Mouse (Mus musculus) olfactory bulb, adult 2 months (tissue): ENCODE measurements around the gene Borcs5. TPM values are rescaled to one million over a fixed set of nuclear protein-coding genes. Genes with fewer than 3 reads are reported as not detected.

Experiments used
- H3K27ac ChIP-seq: fragments of 200-500 bp; 2 replicates; pipeline ENCODE4 v1.5.1; 2012; ENCODE audit warnings: low read depth, low read length; ENCODE audit not compliant: insufficient read depth
- H3K4me1 ChIP-seq: fragments of 200-500 bp; 2 replicates; pipeline ENCODE4 v1.6.1; 2012; ENCODE audit warnings: low read length; ENCODE audit not compliant: control insufficient read depth, insufficient read depth
- H3K4me3 ChIP-seq: fragments of 200-500 bp; 2 replicates; pipeline ENCODE4 v1.5.1; 2012; ENCODE audit warnings: mild to moderate bottlenecking, low read depth, low read length, moderate library complexity; ENCODE audit not compliant: insufficient read depth
- CTCF ChIP-seq: fragments of 200-500 bp; IDR thresholded peaks from 2 replicates; pipeline ENCODE4 v1.5.1; 2012; ENCODE audit warnings: low read depth, mild to moderate bottlenecking, low read length, moderate library complexity; ENCODE audit not compliant: insufficient read depth
- POLR2A ChIP-seq: fragments of 200-500 bp; IDR thresholded peaks from 2 replicates; pipeline ENCODE4 v1.6.1; 2012; ENCODE audit warnings: mild to moderate bottlenecking, low read depth, low read length, moderate library complexity; ENCODE audit not compliant: insufficient read depth
- WGBS: fragments of 180-500 bp; shearing (Covaris S2); methylation state at CpG from one replicate; pipeline ENCODE4 v1.1.7; 2018; 5-methylcytosine and 5-hydroxymethylcytosine counted together
- polyA plus RNA-seq: library from polyadenylated mRNA; stranded (reverse); fragments of >200 nt; gene quantifications from 2 replicates; pipeline ENCODE4 v1.2.4, GENCODE M21; 2012; ENCODE audit warnings: low replicate concordance; ENCODE audit not compliant: missing spikeins, insufficient read depth, insufficient read length

Borcs5 gene
- polyA plus RNA-seq, 1 experiment: not detected

GRCm38 (mm10) chr6:134733800-134734221 is 94.5 kb downstream of the Borcs5 start:
- 68% methylated on average over 5 of the region's 5 CpGs for WGBS
- Histone ChIP-seq H3K27ac (no peak overlapping the region), H3K4me1 (no peaks in the 10 kb centered on the region), H3K4me3 (no peak overlapping the region)
- TF ChIP-seq POLR2A (no peak), CTCF (no peak)

GRCm38 (mm10) chr6:134736853-134737252 is 97.5 kb downstream of the Borcs5 start:
- WGBS: 41% methylated on average over 3 of the region's 3 CpGs
- TF ChIP-seq POLR2A: no peak
- no peak for TF ChIP-seq CTCF
- H3K4me1 ChIP-seq: no peaks in the 10 kb centered on the region
- H3K4me3 ChIP-seq: no peak overlapping the region
- no peak overlapping the region for H3K27ac ChIP-seq

GRCm38 (mm10) chr6:134743568-134743967 is 104.3 kb downstream of the Borcs5 start:
- TF ChIP-seq POLR2A (no peak), CTCF (no peak)
- Histone ChIP-seq H3K27ac (no peak overlapping the region), H3K4me1 (no peaks in the 10 kb centered on the region), H3K4me3 (no peak overlapping the region)

- Histone ChIP-seq H3K4me1 (no peaks in the 10 kb centered on the region), H3K27ac (no peak overlapping the region), H3K4me3 (no peak overlapping the region)
- no peak for TF ChIP-seq POLR2A
- no peak for TF ChIP-seq CTCF
- WGBS: 97% methylated on average over 7 of the region's 7 CpGs
Observed at GRCm38 (mm10) chr6:134745876-134746275, 106.6 kb downstream of the Borcs5 start.

GRCm38 (mm10) chr6:134748126-134748525 is 108.8 kb downstream of the Borcs5 start:
- TF ChIP-seq CTCF (no peak), POLR2A (no peak)
- Histone ChIP-seq H3K4me3 (no peak overlapping the region), H3K27ac (no peak overlapping the region), H3K4me1 (no peaks in the 10 kb centered on the region)
- WGBS: 68% methylated on average over 3 of the region's 3 CpGs

- H3K27ac ChIP-seq: no peak overlapping the region
- H3K4me3 ChIP-seq: no peak overlapping the region
- WGBS: 97% methylated on average over 4 of the region's 4 CpGs
- TF ChIP-seq POLR2A: no peak
- H3K4me1 ChIP-seq: no peaks in the 10 kb centered on the region
Observed at GRCm38 (mm10) chr6:134751087-134751486, 111.8 kb downstream of the Borcs5 start.

GRCm38 (mm10) chr6:134751883-134752647 is 112.8 kb downstream of the Borcs5 start:
- no peak for TF ChIP-seq CTCF
- TF ChIP-seq POLR2A: no peak
- no peak overlapping the region for H3K27ac ChIP-seq
- WGBS: 72% methylated on average over 5 of the region's 5 CpGs
- no peaks in the 10 kb centered on the region for H3K4me1 ChIP-seq
- H3K4me3 ChIP-seq: no peak overlapping the region

GRCm38 (mm10) chr6:134753412-134753811 is 114.1 kb downstream of the Borcs5 start:
- TF ChIP-seq CTCF (no peak), POLR2A (no peak)
- no peak overlapping the region for H3K27ac ChIP-seq
- 95% methylated on average over 4 of the region's 4 CpGs for WGBS
- H3K4me3 ChIP-seq: no peak overlapping the region
- no peaks in the 10 kb centered on the region for H3K4me1 ChIP-seq

- H3K4me1 ChIP-seq: no peaks in the 10 kb centered on the region
- 94% methylated on average over 11 of the region's 11 CpGs for WGBS
- H3K27ac ChIP-seq: no peak overlapping the region
- no peak overlapping the region for H3K4me3 ChIP-seq
- no peak for TF ChIP-seq CTCF
- TF ChIP-seq POLR2A: no peak
Observed at GRCm38 (mm10) chr6:134753858-134754257, 114.5 kb downstream of the Borcs5 start.
